Mouse (Mus musculus) brain, adult 2 months (tissue): ENCODE data around the gene Tspan6.
A peak's percentile ranks its signal among the peaks of the same experiment; 100 is the strongest.

Experiments used
- DNase-seq: peaks from one replicate; pipeline ENCODE4 v3.0.0; 2011; ENCODE audit warnings: low read depth, low spot score

The Tspan6 gene

GRCm38 (mm10) chrX:133898014-133898542 is at the start of gene Tspan6:
Gene Tspan6, minus strand, starts transcription at chrX:133898429.
- DNase-seq = peak; percentile 89

- peak; percentile 79 for DNase-seq
Measured at GRCm38 (mm10) chrX:133947427-133947826, 49.2 kb upstream of the Tspan6 start.

GRCm38 (mm10) chrX:133939561-133939960 is 41.3 kb upstream of the Tspan6 start:
- DNase-seq = no peak

- no peak for DNase-seq
Measured at GRCm38 (mm10) chrX:133936605-133937225, 38.5 kb upstream of the Tspan6 start.

- DNase-seq = peak; percentile 66
Measured at GRCm38 (mm10) chrX:133931302-133932013, 33.2 kb upstream of the Tspan6 start.

- no peak for DNase-seq
Measured at GRCm38 (mm10) chrX:133926760-133927159, 28.5 kb upstream of the Tspan6 start.

- no peak for DNase-seq
Measured at GRCm38 (mm10) chrX:133921187-133921586, 23.0 kb upstream of the Tspan6 start.

GRCm38 (mm10) chrX:133914219-133914618 is 16.0 kb upstream of the Tspan6 start:
- DNase-seq = no peak

GRCm38 (mm10) chrX:133913006-133913405 is 14.8 kb upstream of the Tspan6 start:
- no peak for DNase-seq

- DNase-seq = peak; percentile 12
Measured at GRCm38 (mm10) chrX:133911397-133912103, 13.3 kb upstream of the Tspan6 start.

GRCm38 (mm10) chrX:133908261-133908660 is 10.0 kb upstream of the Tspan6 start, which contains the start of gene Srpx2:
Gene Srpx2, plus strand, starts transcription at chrX:133908426.
- DNase-seq = no peak

- DNase-seq = peak; percentile 37
Measured at GRCm38 (mm10) chrX:133888111-133888510, 10.1 kb downstream of the Tspan6 start.

- DNase-seq = no peak
Measured at GRCm38 (mm10) chrX:133887308-133887707, 10.9 kb downstream of the Tspan6 start.

- DNase-seq = no peak
Measured at GRCm38 (mm10) chrX:133869743-133870142, 28.5 kb downstream of the Tspan6 start.

GRCm38 (mm10) chrX:133853637-133854036 is 44.6 kb downstream of the Tspan6 start:
- no peak for DNase-seq

- no peak for DNase-seq
Measured at GRCm38 (mm10) chrX:133850680-133851079, 47.5 kb downstream of the Tspan6 start, which contains the start of gene Tnmd. Gene Tnmd, plus strand, starts transcription at chrX:133850980.
